Comparison of ENCODE assay signal across 15 mouse cellular contexts in the genomic region with DNA sequence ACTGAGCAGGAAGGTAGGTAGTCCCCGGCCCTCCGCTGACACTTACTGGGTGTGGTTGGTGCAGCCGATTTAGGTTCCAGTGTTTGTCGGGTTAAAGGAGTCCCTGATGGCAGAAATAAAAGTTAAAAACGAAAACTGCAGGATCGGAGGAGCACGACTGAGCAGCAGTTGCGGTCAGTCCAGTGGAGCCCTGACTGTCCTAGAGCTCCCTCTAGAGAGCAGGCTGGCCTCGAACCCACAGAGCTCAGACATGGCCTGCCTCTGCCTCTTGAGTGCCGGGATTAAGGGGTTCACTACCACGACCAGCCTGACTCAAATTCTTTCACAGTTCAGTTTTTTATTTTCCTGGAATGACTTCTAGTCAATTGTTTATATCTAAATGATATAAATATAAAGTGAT. TPM values are rescaled to one million over a fixed set of nuclear protein-coding genes. Genes with fewer than 3 reads are reported as not detected.
DNase-seq lines count a peak whose midpoint lies in the region; ATAC-seq and TF ChIP-seq lines count a peak whose summit lies in the region.
"Had no signal": no experiment of that assay in that cellular context is flagged by ENCODE, and none has a peak within 500 bp of the region (broad histone marks: within the 10 kb centered on the region; RNA-seq: fewer than 3 reads in every experiment).

No protein-coding gene starts in this region.

- no peak overlapping the region for H3K4me3 ChIP-seq in kidney, postnatal 0 days (replicated peaks; ENCODE audit: low read depth, low read length)
- H3K4me3 ChIP-seq in thymus, adult 2 months (ENCODE audit: control insufficient read depth, insufficient read depth, low read length): no peak overlapping the region
- H3K4me3 ChIP-seq in G1E (ENCODE audit: low read depth, low read length): no peak overlapping the region
- H3K4me3 ChIP-seq in liver, postnatal 0 days (ENCODE audit: low read depth, low read length): no peak overlapping the region
- H3K4me3 ChIP-seq: forebrain, embryonic 10.5 days; heart, adult 2 months; hindbrain, embryonic 10.5 days; neural tube, embryonic 13.5 days; stomach, embryonic 15.5 days had no signal

- WGBS in kidney, postnatal 0 days: 77% methylated on average over 11 of the region's 11 CpGs
- 90% methylated on average over 11 of the region's 11 CpGs for WGBS in thymus, adult 2 months
- WGBS in liver, postnatal 0 days (ENCODE audit: insufficient replicate concordance): 72% methylated on average over 11 of the region's 11 CpGs

- H3K36me3 ChIP-seq in kidney, postnatal 0 days (ENCODE audit: insufficient read depth, low read length): peaks cover 10% of the 10 kb centered on the region
- peaks cover 61% of the 10 kb centered on the region for H3K36me3 ChIP-seq in thymus, adult 2 months (ENCODE audit: control insufficient read depth, insufficient read depth, low read length)
- no peaks in the 10 kb centered on the region for H3K36me3 ChIP-seq in G1E (replicated peaks)
- H3K36me3 ChIP-seq in liver, postnatal 0 days (replicated peaks; ENCODE audit: insufficient read depth, low read length): no peaks in the 10 kb centered on the region

- H3K27me3 ChIP-seq in kidney, postnatal 0 days (ENCODE audit: insufficient read depth, low read length): no peaks in the 10 kb centered on the region
- no peaks in the 10 kb centered on the region for H3K27me3 ChIP-seq in thymus, adult 2 months (ENCODE audit: control insufficient read depth, insufficient read depth, low read length)
- H3K27me3 ChIP-seq in G1E (ENCODE audit: insufficient read depth, low read length): peaks cover 25% of the 10 kb centered on the region
- H3K27me3 ChIP-seq in liver, postnatal 0 days (ENCODE audit: insufficient read depth, low read length): no peaks in the 10 kb centered on the region
- H3K27me3 ChIP-seq: neural tube, embryonic 13.5 days; stomach, embryonic 15.5 days had no signal

- no peak for DNase-seq in kidney, postnatal 0 days (ENCODE audit: low spot score)
- no peak for DNase-seq in kidney, postnatal 10 days
- DNase-seq in thymus, adult 2 months: peak; percentile 18
- no peak for DNase-seq in thymus, adult 18-20 months
- DNase-seq in G1E (ENCODE audit: low spot score): no peak
- no peak for DNase-seq in liver, postnatal 0 days
- DNase-seq in embryo, embryonic 9.5 days (ENCODE audit: extremely low spot score): no peak
- DNase-seq: adrenal gland, postnatal 10 days; cerebellum, adult 18-20 months; heart, adult 2 months had no signal

- H3K27ac ChIP-seq in kidney, postnatal 0 days: no peak overlapping the region
- no peak overlapping the region for H3K27ac ChIP-seq in thymus, adult 2 months (ENCODE audit: control insufficient read depth, insufficient read depth, low read length)
- H3K27ac ChIP-seq in liver, postnatal 0 days (ENCODE audit: low read depth): no peak overlapping the region
- H3K27ac ChIP-seq: forebrain, embryonic 10.5 days; heart, adult 2 months; hindbrain, embryonic 10.5 days; neural tube, embryonic 13.5 days; stomach, embryonic 15.5 days had no signal

- TF ChIP-seq CTCF in kidney, postnatal 0 days (IDR thresholded peaks at IDR 0.05; ENCODE audit: low read depth): peak; percentile 35; the same call in 1 of the 2 replicates
- no peak for TF ChIP-seq CTCF in thymus, adult 2 months (IDR thresholded peaks at IDR 0.05; ENCODE audit: borderline replicate concordance, control insufficient read depth, extremely low read depth, insufficient read depth, low read length, poor library complexity)
- no peak for TF ChIP-seq CTCF in G1E (IDR thresholded peaks at IDR 0.05; ENCODE audit: low read depth, low read length)
- TF ChIP-seq CTCF in liver, postnatal 0 days (IDR thresholded peaks at IDR 0.05; ENCODE audit: low read depth): peak; percentile 31

- no peak overlapping the region for H3K4me2 ChIP-seq in kidney, postnatal 0 days (ENCODE audit: low read length)
- no peak overlapping the region for H3K4me2 ChIP-seq in liver, postnatal 0 days (ENCODE audit: low read depth, low read length)
- H3K4me2 ChIP-seq: midbrain, embryonic 11.5 days; neural tube, embryonic 13.5 days; stomach, embryonic 15.5 days had no signal

- no peak for TF ChIP-seq EP300 in liver, postnatal 0 days (IDR thresholded peaks at IDR 0.05; ENCODE audit: low read depth)

- ATAC-seq in kidney, postnatal 0 days (replicated peaks; ENCODE audit: low FRiP score, low read depth): no peak
- ATAC-seq in G1E (ENCODE audit: extremely low read depth, insufficient number of reproducible peaks, low FRiP score, poor library complexity, severe bottlenecking): 0 out of 2 replicates have a peak, but pooled peaks have one; percentile 31
- ATAC-seq in liver, postnatal 0 days: no peak

- no peaks in the 10 kb centered on the region for H3K9me3 ChIP-seq in kidney, postnatal 0 days (replicated peaks; ENCODE audit: low read length)
- H3K9me3 ChIP-seq in G1E (replicated peaks): no peaks in the 10 kb centered on the region; the same call in 1 of the 2 replicates
- no peaks in the 10 kb centered on the region for H3K9me3 ChIP-seq in liver, postnatal 0 days (ENCODE audit: low read length)
- H3K9me3 ChIP-seq: stomach, embryonic 15.5 days had no signal

- no peak for TF ChIP-seq POLR2A in thymus, adult 2 months (IDR thresholded peaks at IDR 0.05; ENCODE audit: control insufficient read depth, extremely low read depth, insufficient read depth, low read length, poor library complexity)

- H3K9ac ChIP-seq in kidney, postnatal 0 days (ENCODE audit: low read depth, low read length): no peak overlapping the region
- no peak overlapping the region for H3K9ac ChIP-seq in liver, postnatal 0 days (replicated peaks)
- H3K9ac ChIP-seq: neural tube, embryonic 13.5 days; stomach, embryonic 15.5 days had no signal

- no peaks in the 10 kb centered on the region for H3K4me1 ChIP-seq in kidney, postnatal 0 days (replicated peaks; ENCODE audit: insufficient read depth, low read length)
- no peaks in the 10 kb centered on the region for H3K4me1 ChIP-seq in thymus, adult 2 months (replicated peaks; ENCODE audit: control insufficient read depth, insufficient read depth, low read length)
- H3K4me1 ChIP-seq in G1E (ENCODE audit: insufficient read depth, low read depth, low read length): peaks cover 37% of the 10 kb centered on the region
- no peaks in the 10 kb centered on the region for H3K4me1 ChIP-seq in liver, postnatal 0 days (ENCODE audit: insufficient read depth)
- H3K4me1 ChIP-seq: stomach, embryonic 15.5 days had no signal

RNA-seq across cellular contexts. Expression of a gene that starts 25.3 kb away (rescaled TPM):
- polyA plus RNA-seq in kidney, postnatal 0 days (2015; fragmentation: Nextera tagmentation; extraction: Ambion mirVana): 10.3 and 10.7 TPM in 2 replicates
- 70.1 and 85.2 TPM in 2 replicates for polyA plus RNA-seq in thymus, adult 2 months (2012; rRNA removed)
- 22.5 and 30.9 TPM in 2 replicates for total RNA-seq in G1E (2014; fragmentation: Nextera tagmentation)
- total RNA-seq in G1E (2017): 5.5 and 6.9 TPM in 2 replicates
- polyA plus RNA-seq in G1E (2012): 2.1 and 3.1 TPM in 2 replicates
- polyA plus RNA-seq in liver, postnatal 0 days (2015; fragmentation: Nextera tagmentation; extraction: Ambion mirVana): 0.42 and 0.75 TPM in 2 replicates

RNA-seq across cellular contexts. Expression of a gene that starts 37.8 kb away (rescaled TPM):
- polyA plus RNA-seq in kidney, postnatal 0 days (2015; fragmentation: Nextera tagmentation; extraction: Ambion mirVana): 43.1 and 46.3 TPM in 2 replicates
- polyA plus RNA-seq in thymus, adult 2 months (2012; rRNA removed): 29.8 and 31.8 TPM in 2 replicates
- total RNA-seq in G1E (2014; fragmentation: Nextera tagmentation) (36.9 and 41.7 TPM in 2 replicates), G1E (2017) (49.1 and 54.6 TPM in 2 replicates)
- polyA plus RNA-seq in G1E (2012): 2.8 and 3.9 TPM in 2 replicates
- 53.6 and 55.3 TPM in 2 replicates for polyA plus RNA-seq in liver, postnatal 0 days (2015; fragmentation: Nextera tagmentation; extraction: Ambion mirVana)

Comparison
In these comparisons a context has a peak if more than half of its experiments do, and no peak if none do; other contexts are left out.
1. CTCF ChIP-seq: peak in kidney, postnatal 0 days (single experiment) and liver, postnatal 0 days (single experiment); none in thymus, adult 2 months (single experiment) and G1E (single experiment).